Mouse (Mus musculus): ENCODE results near the gene Rapgef1. TPM values are rescaled to one million over a fixed set of nuclear protein-coding genes. Genes with fewer than 3 reads are reported as not detected.
A peak's percentile ranks its signal among the peaks of the same experiment; 100 is the strongest.

Rapgef1 gene
- polyA plus RNA-seq, 1 experiment from 2014 or later = 9.7 TPM

- peak overlapping the region; percentile 63 for H3K27ac ChIP-seq (replicated peaks)
- peaks cover 84% of the 10 kb centered on the region for H3K4me1 ChIP-seq
- no peak overlapping the region for H3K9ac ChIP-seq
- H3K36me3 ChIP-seq = no peaks in the 10 kb centered on the region
- H3K4me3 ChIP-seq = no peak overlapping the region
- H3K27me3 ChIP-seq (replicated peaks) = no peaks in the 10 kb centered on the region
- H3K9me3 ChIP-seq = no peaks in the 10 kb centered on the region
- H3K4me2 ChIP-seq = peak overlapping the region; percentile 43
- 8% methylated on average over 7 of the region's 7 CpGs for WGBS
- ATAC-seq (ENCODE audit: extremely low read depth, insufficient number of reproducible peaks, low FRiP score, low TSS enrichment) = no peak
Measured at GRCm38 (mm10) chr2:29666589-29666988, 47.1 kb downstream of the Rapgef1 start.

GRCm38 (mm10) chr2:29667109-29667508 lies 47.6 kb downstream of the Rapgef1 start:
- Histone ChIP-seq H3K4me1 (peaks cover 84% of the 10 kb centered on the region), H3K27ac (replicated peaks) (peak overlapping the region; percentile 48), H3K9ac (no peak overlapping the region), H3K4me2 (peak overlapping the region; percentile 43), H3K4me3 (no peak overlapping the region), H3K9me3 (no peaks in the 10 kb centered on the region), H3K27me3 (replicated peaks) (no peaks in the 10 kb centered on the region), H3K36me3 (no peaks in the 10 kb centered on the region)
- WGBS = 74% methylated on average over 4 of the region's 4 CpGs
- no peak for ATAC-seq (ENCODE audit: extremely low read depth, insufficient number of reproducible peaks, low FRiP score, low TSS enrichment)

- 71% methylated on average over 7 of the region's 7 CpGs for WGBS
- Histone ChIP-seq H3K27ac (replicated peaks) (no peak overlapping the region), H3K36me3 (no peaks in the 10 kb centered on the region), H3K27me3 (replicated peaks) (no peaks in the 10 kb centered on the region), H3K4me1 (peaks cover 84% of the 10 kb centered on the region), H3K4me3 (no peak overlapping the region), H3K4me2 (no peak overlapping the region), H3K9ac (no peak overlapping the region), H3K9me3 (no peaks in the 10 kb centered on the region)
- ATAC-seq (ENCODE audit: extremely low read depth, insufficient number of reproducible peaks, low FRiP score, low TSS enrichment) = no peak
Measured at GRCm38 (mm10) chr2:29668011-29668691, 48.6 kb downstream of the Rapgef1 start.

DNA sequence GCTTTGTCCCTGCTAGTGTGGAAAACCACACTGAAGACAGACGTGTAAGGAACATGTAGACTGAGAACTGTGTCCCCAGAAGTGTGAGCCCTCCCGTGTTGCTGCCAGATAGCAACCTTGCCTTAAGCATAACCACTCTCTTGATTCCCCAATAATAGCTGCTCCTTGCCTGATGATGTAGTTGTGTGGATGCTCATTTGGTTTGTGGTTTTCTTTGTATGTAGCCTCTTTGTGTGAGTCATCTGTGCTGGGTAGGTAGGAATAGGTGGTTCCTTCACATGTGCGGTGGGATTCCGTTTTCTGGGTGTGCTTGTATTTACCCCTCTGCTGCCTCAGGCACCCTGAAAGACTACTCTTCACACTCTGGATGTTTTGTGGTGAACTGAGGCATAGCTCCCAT lies 49.4 kb downstream of the Rapgef1 start:
- H3K4me3 ChIP-seq = no peak overlapping the region
- no peak overlapping the region for H3K27ac ChIP-seq (replicated peaks)
- 81% methylated on average over 4 of the region's 4 CpGs for WGBS
- no peak overlapping the region for H3K4me2 ChIP-seq
- no peaks in the 10 kb centered on the region for H3K36me3 ChIP-seq
- H3K4me1 ChIP-seq = peaks cover 77% of the 10 kb centered on the region
- no peaks in the 10 kb centered on the region for H3K27me3 ChIP-seq (replicated peaks)
- H3K9me3 ChIP-seq = no peaks in the 10 kb centered on the region
- no peak for ATAC-seq (ENCODE audit: extremely low read depth, insufficient number of reproducible peaks, low FRiP score, low TSS enrichment)
- H3K9ac ChIP-seq = no peak overlapping the region

DNA sequence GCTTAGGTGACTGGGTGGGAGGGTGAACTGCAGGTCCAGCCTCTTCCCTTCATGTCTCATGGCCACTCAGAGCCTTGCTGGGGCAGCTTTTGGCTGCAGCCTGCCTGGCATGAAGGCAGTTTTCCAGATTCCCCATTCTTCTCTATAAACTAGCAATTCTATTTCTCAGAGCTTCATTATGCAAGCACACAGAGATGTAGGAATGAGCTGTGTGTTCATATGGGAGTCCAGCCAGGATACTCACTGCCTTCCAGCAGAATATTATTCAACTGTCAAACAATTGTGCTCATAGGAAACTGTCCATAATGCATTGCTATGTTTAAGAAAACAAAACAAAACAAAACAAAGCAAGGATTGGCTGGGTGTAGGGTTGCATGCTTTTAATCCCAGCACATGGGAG lies 50.2 kb downstream of the Rapgef1 start:
- Histone ChIP-seq H3K9ac (no peak overlapping the region), H3K4me1 (peaks cover 74% of the 10 kb centered on the region), H3K27me3 (replicated peaks) (no peaks in the 10 kb centered on the region), H3K4me2 (no peak overlapping the region), H3K9me3 (no peaks in the 10 kb centered on the region), H3K4me3 (no peak overlapping the region), H3K36me3 (no peaks in the 10 kb centered on the region), H3K27ac (replicated peaks) (peak overlapping the region; percentile 34; the same call in 1 of the 2 replicates)
- ATAC-seq (ENCODE audit: extremely low read depth, insufficient number of reproducible peaks, low FRiP score, low TSS enrichment) = no peak

- peak overlapping the region; percentile 24; the same call in 1 of the 2 replicates for H3K4me2 ChIP-seq
- no peak; the same call in 1 of the 2 replicates for ATAC-seq (ENCODE audit: extremely low read depth, insufficient number of reproducible peaks, low FRiP score, low TSS enrichment)
Measured at GRCm38 (mm10) chr2:29670231-29670991, 50.9 kb downstream of the Rapgef1 start.

GRCm38 (mm10) chr2:29671374-29671773 lies 51.9 kb downstream of the Rapgef1 start:
- Histone ChIP-seq H3K4me3 (no peak overlapping the region), H3K27ac (replicated peaks) (peak overlapping the region; percentile 34), H3K9me3 (no peaks in the 10 kb centered on the region), H3K4me1 (peaks cover 81% of the 10 kb centered on the region), H3K36me3 (no peaks in the 10 kb centered on the region), H3K9ac (peak overlapping the region; percentile 59), H3K27me3 (replicated peaks) (no peaks in the 10 kb centered on the region), H3K4me2 (no peak overlapping the region)
- no peak for ATAC-seq (ENCODE audit: extremely low read depth, insufficient number of reproducible peaks, low FRiP score, low TSS enrichment)
- 40% methylated on average over 4 of the region's 4 CpGs for WGBS

More at GRCm38 (mm10) chr2:29670231-29670991, 50.9 kb downstream of the Rapgef1 start:
- H3K9me3 ChIP-seq = no peaks in the 10 kb centered on the region
- H3K36me3 ChIP-seq = no peaks in the 10 kb centered on the region
- peaks cover 80% of the 10 kb centered on the region for H3K4me1 ChIP-seq
- peak overlapping the region; percentile 5; the same call in 1 of the 2 replicates for H3K9ac ChIP-seq
- peak overlapping the region; percentile 34 for H3K27ac ChIP-seq (replicated peaks)
- H3K27me3 ChIP-seq (replicated peaks) = no peaks in the 10 kb centered on the region
- 43% methylated on average over 9 of the region's 9 CpGs for WGBS
- H3K4me3 ChIP-seq = no peak overlapping the region

DNA sequence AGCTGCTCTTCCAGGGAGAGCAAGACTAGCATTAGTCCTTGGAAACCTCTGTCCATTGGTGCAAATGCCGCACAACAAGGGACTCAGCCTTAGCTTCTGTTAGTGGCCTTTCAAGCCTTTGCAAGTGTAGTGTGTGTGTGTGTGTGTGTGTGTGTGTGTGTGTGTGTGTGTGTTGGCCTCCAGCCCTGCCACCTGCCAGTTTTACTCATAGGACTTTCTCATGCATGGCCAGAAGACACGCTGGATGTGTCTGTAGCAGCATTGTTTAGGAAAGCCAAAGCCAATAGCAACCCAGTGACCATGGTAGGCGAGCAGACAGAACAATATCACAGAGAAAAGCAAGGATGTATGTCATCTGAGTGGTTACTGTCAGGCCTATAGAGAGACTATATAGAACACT lies 52.3 kb downstream of the Rapgef1 start:
- H3K9me3 ChIP-seq = no peaks in the 10 kb centered on the region
- H3K4me3 ChIP-seq = no peak overlapping the region
- H3K4me2 ChIP-seq = no peak overlapping the region
- WGBS = 87% methylated on average over 3 of the region's 3 CpGs
- H3K27ac ChIP-seq (replicated peaks) = no peak overlapping the region
- peak overlapping the region; percentile 59 for H3K9ac ChIP-seq
- H3K27me3 ChIP-seq (replicated peaks) = no peaks in the 10 kb centered on the region
- H3K36me3 ChIP-seq = no peaks in the 10 kb centered on the region
- ATAC-seq (ENCODE audit: extremely low read depth, insufficient number of reproducible peaks, low FRiP score, low TSS enrichment) = no peak
- peaks cover 79% of the 10 kb centered on the region for H3K4me1 ChIP-seq

DNA sequence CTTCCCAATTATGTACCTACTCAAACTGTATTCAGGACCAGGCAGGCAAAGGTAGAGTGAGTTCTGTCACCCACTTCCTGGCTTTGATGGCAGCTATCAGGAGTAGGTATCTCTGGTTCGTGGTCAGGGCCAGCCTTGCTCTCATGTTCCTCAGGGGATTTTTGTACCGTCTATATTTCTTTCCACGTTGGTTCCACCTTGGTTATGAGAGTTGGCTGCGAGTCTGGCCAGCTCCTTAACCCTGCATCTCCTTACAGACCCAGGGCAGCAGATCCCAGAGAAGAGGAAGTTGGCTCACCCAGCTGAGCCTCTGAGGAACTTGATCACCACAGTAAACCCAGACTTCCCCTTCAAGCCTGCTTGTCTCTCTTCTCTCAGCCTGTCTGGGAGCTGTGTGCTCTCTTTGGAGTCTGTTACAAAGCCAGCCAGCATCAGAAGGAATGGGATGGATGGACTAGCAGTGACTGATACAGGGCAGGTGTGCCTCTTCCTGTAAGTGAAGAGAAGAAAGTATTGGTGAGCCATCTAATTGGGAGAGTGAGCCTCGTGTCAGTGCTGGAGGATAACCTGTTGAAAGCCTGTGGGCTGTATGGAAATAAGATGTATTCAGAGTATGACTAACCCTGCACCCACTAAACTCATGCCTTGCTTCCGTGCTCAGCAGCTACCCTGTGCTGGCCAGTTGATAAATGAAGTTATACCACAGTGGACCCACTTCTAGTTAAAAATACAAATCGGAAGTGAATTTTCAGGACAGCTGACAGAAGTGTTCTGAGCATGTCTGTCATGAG lies 53.4 kb downstream of the Rapgef1 start:
- Histone ChIP-seq H3K27me3 (replicated peaks) (no peaks in the 10 kb centered on the region), H3K27ac (replicated peaks) (no peak overlapping the region), H3K36me3 (no peaks in the 10 kb centered on the region), H3K4me3 (no peak overlapping the region), H3K4me2 (no peak overlapping the region), H3K4me1 (peaks cover 71% of the 10 kb centered on the region), H3K9ac (no peak overlapping the region), H3K9me3 (no peaks in the 10 kb centered on the region)
- 72% methylated on average over 7 of the region's 7 CpGs for WGBS
- no peak for ATAC-seq (ENCODE audit: extremely low read depth, insufficient number of reproducible peaks, low FRiP score, low TSS enrichment)

- peaks cover 2% of the 10 kb centered on the region for H3K36me3 ChIP-seq
- no peaks in the 10 kb centered on the region for H3K27me3 ChIP-seq (replicated peaks)
- H3K4me3 ChIP-seq = no peak overlapping the region
- ATAC-seq (ENCODE audit: extremely low read depth, insufficient number of reproducible peaks, low FRiP score, low TSS enrichment) = no peak
- WGBS = 82% methylated on average over 11 of the region's 11 CpGs
- no peak overlapping the region for H3K27ac ChIP-seq (replicated peaks)
- H3K4me1 ChIP-seq = peaks cover 68% of the 10 kb centered on the region
- H3K9ac ChIP-seq = no peak overlapping the region
- H3K9me3 ChIP-seq = no peaks in the 10 kb centered on the region
- no peak overlapping the region for H3K4me2 ChIP-seq
Measured at GRCm38 (mm10) chr2:29674087-29674486, 54.6 kb downstream of the Rapgef1 start.

DNA sequence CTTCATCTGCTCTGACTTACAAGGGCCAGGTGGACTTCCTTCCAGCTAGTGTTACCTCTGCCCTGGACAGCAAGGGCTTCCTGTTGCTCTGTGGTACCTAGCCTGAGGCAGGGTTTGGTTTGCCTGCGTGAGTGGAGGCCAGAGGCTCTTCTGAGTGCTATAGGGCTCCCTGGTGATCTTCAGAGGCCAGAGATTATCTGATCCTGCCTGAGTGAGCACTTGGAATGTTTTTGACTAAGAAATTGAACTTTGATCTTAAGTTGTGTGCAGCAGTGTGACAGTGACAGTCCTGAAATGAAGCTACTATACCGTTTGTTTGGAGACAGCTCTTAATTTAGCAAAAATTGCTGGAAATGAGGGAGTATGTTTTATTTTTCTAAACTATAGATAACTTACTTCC lies 55.0 kb downstream of the Rapgef1 start:
- no peak for ATAC-seq (ENCODE audit: extremely low read depth, insufficient number of reproducible peaks, low FRiP score, low TSS enrichment)
- Histone ChIP-seq H3K4me1 (peaks cover 65% of the 10 kb centered on the region), H3K27me3 (replicated peaks) (no peaks in the 10 kb centered on the region), H3K9ac (no peak overlapping the region), H3K4me3 (no peak overlapping the region), H3K9me3 (no peaks in the 10 kb centered on the region), H3K36me3 (peaks cover 6% of the 10 kb centered on the region), H3K4me2 (no peak overlapping the region), H3K27ac (replicated peaks) (no peak overlapping the region)
- 68% methylated on average over 2 of the region's 2 CpGs for WGBS

Measured in heart, embryonic 13.5 days (tissue).